Mouse (Mus musculus): ENCODE measurements at regions not wholly inside any gene's neighbourhood (a gene's known extent, or its start where the extent isn't known, plus 50 kb on each side); places are given as distances from the start of the nearest gene placed in this dataset.

- TF ChIP-seq CTCF (IDR thresholded peaks at IDR 0.05) (no peak), EP300 (IDR thresholded peaks at IDR 0.05) (no peak)
These were observed 85.8 kb upstream of the Tyw5 start for GRCm38 (mm10) chr1:57492696-57493095.
